Mouse (Mus musculus): Measurements from ENCODE around the gene Ccdc24.

DNA sequence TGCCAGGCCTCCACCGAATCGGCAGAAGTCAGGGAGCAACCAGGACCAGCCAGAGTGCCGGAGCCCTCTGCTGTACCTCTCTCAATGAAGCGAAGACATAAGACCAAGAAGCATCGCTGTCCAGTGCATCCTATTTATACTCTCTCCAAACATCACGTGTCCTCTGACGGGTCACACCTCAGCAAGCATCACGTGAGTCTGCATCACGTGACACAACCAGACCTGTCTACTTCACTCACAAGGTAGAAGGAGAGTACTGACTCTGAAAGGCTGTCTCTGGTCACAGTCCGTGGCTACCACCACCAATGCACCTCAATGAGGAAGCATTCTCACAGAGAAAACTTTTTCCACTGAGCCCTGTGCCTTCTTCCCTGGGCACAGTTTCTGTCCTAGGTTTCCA lies 54.3 kb downstream of the Ccdc24 start:
- TF ChIP-seq SIN3A (IDR thresholded peaks at IDR 0.05; ENCODE audit: low read length) (no peak), CTCF (IDR thresholded peaks at IDR 0.05 in 2 of 3, conservative IDR thresholded peaks at IDR 0.05 in 1 of 3; ENCODE audit: control insufficient read depth in 1 of 3, insufficient read depth in 1 of 3, low read depth in 2 of 3, low read length in 3 of 3, poor library complexity in 1 of 3, severe bottlenecking in 1 of 3) (no peak), ELF1 (IDR thresholded peaks at IDR 0.05; ENCODE audit: low read depth, low read length) (no peak), MAX (IDR thresholded peaks at IDR 0.05; ENCODE audit: low read length) (no peak), GATA1 (IDR thresholded peaks at IDR 0.05; ENCODE audit: low read depth, low read length) (no peak), UBTF (IDR thresholded peaks at IDR 0.05; ENCODE audit: borderline replicate concordance, insufficient read depth, low read depth, low read length) (no peak), POLR2AphosphoS2 (IDR thresholded peaks at IDR 0.05; ENCODE audit: low read length) (no peak)

Measured in MEL (cell line).